Mouse (Mus musculus): ENCODE data around the gene Noc3l. TPM values are rescaled to one million over a fixed set of nuclear protein-coding genes. Genes with fewer than 3 reads are reported as not detected.

The Noc3l gene
- polyA plus RNA-seq, 2 experiments: 4.0 to 5.1 TPM

- Histone ChIP-seq H3K9ac (replicated peaks) (peak overlapping the region; percentile 91), H3K9me3 (ENCODE audit: control insufficient read depth, low read length) (no peaks in the 10 kb centered on the region), H3K4me2 (ENCODE audit: low read depth) (peak overlapping the region; percentile 96), H3K27me3 (ENCODE audit: control insufficient read depth, insufficient read depth, low read length) (no peaks in the 10 kb centered on the region), H3K36me3 (replicated peaks; ENCODE audit: control insufficient read depth, insufficient read depth, low read depth) (peaks cover 10% of the 10 kb centered on the region), H3K4me3 (ENCODE audit: insufficient read depth in 1 of 2, low read depth in 2 of 2, low read length in 2 of 2) (peak overlapping the region; percentile 91 to 92), H3K27ac (peak overlapping the region; percentile 98), H3K4me1 (replicated peaks; ENCODE audit: control insufficient read depth in 2 of 2, insufficient read depth in 2 of 2, low read length in 1 of 2) (peaks cover 18 to 26% of the 10 kb centered on the region in 2 experiments)
- 4% methylated on average over 16 of the region's 16 CpGs for WGBS (ENCODE audit: insufficient replicate concordance)
- peak; percentile 56; the same call in 1 of the 2 replicates for ATAC-seq (ENCODE audit: insufficient read depth)
- TF ChIP-seq EP300 (IDR thresholded peaks at IDR 0.05; ENCODE audit: low read depth) (no peak), CTCF (IDR thresholded peaks at IDR 0.05; ENCODE audit: low read depth) (no peak)
- DNase-seq (ENCODE audit: low read depth in 3 of 3, low spot score in 3 of 3): no peak
These were observed 378 bp upstream of the Noc3l start for GRCm38 (mm10) chr19:38819427-38819802.

DNA sequence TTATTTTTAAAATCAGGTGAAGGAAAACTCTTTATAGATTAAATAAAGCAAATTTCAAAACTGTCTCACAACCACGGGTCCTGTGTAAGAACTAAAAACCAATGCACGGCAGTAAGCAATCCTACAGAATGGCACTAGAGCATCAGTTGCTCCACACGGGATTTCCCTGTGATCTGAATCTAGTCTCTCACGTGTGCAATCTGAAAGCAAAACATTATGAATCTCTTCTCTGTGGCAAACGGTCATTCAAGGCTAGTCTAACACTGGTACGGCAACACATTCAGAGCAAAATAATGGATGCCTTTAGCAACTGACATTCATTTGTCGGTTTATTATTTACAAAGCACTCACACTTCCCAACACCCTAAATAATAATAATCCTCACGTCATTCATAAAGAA, 846 bp downstream of the Noc3l start:
- no peak for DNase-seq (ENCODE audit: low read depth in 3 of 3, low spot score in 3 of 3)
- WGBS (ENCODE audit: insufficient replicate concordance): 19% methylated on average over 8 of the region's 8 CpGs
- Histone ChIP-seq H3K4me1 (replicated peaks; ENCODE audit: control insufficient read depth in 2 of 2, insufficient read depth in 2 of 2, low read length in 1 of 2) (peaks cover 18 to 26% of the 10 kb centered on the region in 2 experiments), H3K27me3 (ENCODE audit: control insufficient read depth, insufficient read depth, low read length) (no peaks in the 10 kb centered on the region), H3K27ac (no peak overlapping the region), H3K9me3 (ENCODE audit: control insufficient read depth, low read length) (no peaks in the 10 kb centered on the region), H3K4me3 (ENCODE audit: insufficient read depth in 1 of 2, low read depth in 2 of 2, low read length in 2 of 2) (peak overlapping the region; percentile 91 to 92), H3K36me3 (replicated peaks; ENCODE audit: control insufficient read depth, insufficient read depth, low read depth) (peaks cover 17% of the 10 kb centered on the region), H3K9ac (replicated peaks) (peak overlapping the region; percentile 91), H3K4me2 (ENCODE audit: low read depth) (peak overlapping the region; percentile 96)
- TF ChIP-seq EP300 (IDR thresholded peaks at IDR 0.05; ENCODE audit: low read depth): no peak
- no peak for TF ChIP-seq CTCF (IDR thresholded peaks at IDR 0.05; ENCODE audit: low read depth)
- ATAC-seq (ENCODE audit: insufficient read depth): no peak

GRCm38 (mm10) chr19:38798801-38799200, 20.2 kb downstream of the Noc3l start:
- no peak overlapping the region for H3K27ac ChIP-seq
- ATAC-seq (ENCODE audit: insufficient read depth): no peak
- H3K9me3 ChIP-seq (ENCODE audit: control insufficient read depth, low read length): no peaks in the 10 kb centered on the region
- H3K9ac ChIP-seq (replicated peaks): no peak overlapping the region
- no peak overlapping the region for H3K4me3 ChIP-seq (ENCODE audit: insufficient read depth in 1 of 2, low read depth in 2 of 2, low read length in 2 of 2)
- no peak for DNase-seq (ENCODE audit: low read depth in 3 of 3, low spot score in 3 of 3)
- no peak overlapping the region for H3K4me2 ChIP-seq (ENCODE audit: low read depth)
- 85% methylated on average over 6 of the region's 6 CpGs for WGBS (ENCODE audit: insufficient replicate concordance)
- no peaks in the 10 kb centered on the region for H3K27me3 ChIP-seq (ENCODE audit: control insufficient read depth, insufficient read depth, low read length)
- H3K4me1 ChIP-seq (replicated peaks; ENCODE audit: control insufficient read depth in 2 of 2, insufficient read depth in 2 of 2, low read length in 1 of 2): no peaks in the 10 kb centered on the region
- peaks cover 34% of the 10 kb centered on the region for H3K36me3 ChIP-seq (replicated peaks; ENCODE audit: control insufficient read depth, insufficient read depth, low read depth)
- TF ChIP-seq CTCF (IDR thresholded peaks at IDR 0.05; ENCODE audit: low read depth) (no peak), EP300 (IDR thresholded peaks at IDR 0.05; ENCODE audit: low read depth) (no peak)

- H3K27me3 ChIP-seq (ENCODE audit: control insufficient read depth, insufficient read depth, low read length): no peaks in the 10 kb centered on the region
- no peak for DNase-seq (ENCODE audit: low read depth in 3 of 3, low spot score in 3 of 3)
- H3K27ac ChIP-seq: no peak overlapping the region
- no peaks in the 10 kb centered on the region for H3K9me3 ChIP-seq (ENCODE audit: control insufficient read depth, low read length)
- H3K4me3 ChIP-seq (ENCODE audit: insufficient read depth in 1 of 2, low read depth in 2 of 2, low read length in 2 of 2): no peak overlapping the region
- no peak overlapping the region for H3K4me2 ChIP-seq (ENCODE audit: low read depth)
- no peaks in the 10 kb centered on the region for H3K4me1 ChIP-seq (replicated peaks; ENCODE audit: control insufficient read depth in 2 of 2, insufficient read depth in 2 of 2, low read length in 1 of 2)
- 83% methylated on average over 1 of the region's 1 CpGs for WGBS (ENCODE audit: insufficient replicate concordance)
- peaks cover 32% of the 10 kb centered on the region for H3K36me3 ChIP-seq (replicated peaks; ENCODE audit: control insufficient read depth, insufficient read depth, low read depth)
- ATAC-seq (ENCODE audit: insufficient read depth): no peak
- TF ChIP-seq CTCF (IDR thresholded peaks at IDR 0.05; ENCODE audit: low read depth) (no peak), EP300 (IDR thresholded peaks at IDR 0.05; ENCODE audit: low read depth) (no peak)
- no peak overlapping the region for H3K9ac ChIP-seq (replicated peaks)
These were observed 20.7 kb downstream of the Noc3l start for GRCm38 (mm10) chr19:38798291-38798690.

- H3K9ac ChIP-seq (replicated peaks): no peak overlapping the region
- H3K27ac ChIP-seq: no peak overlapping the region
- H3K36me3 ChIP-seq (replicated peaks; ENCODE audit: control insufficient read depth, insufficient read depth, low read depth): peaks cover 37% of the 10 kb centered on the region
- 75% methylated on average over 5 of the region's 5 CpGs for WGBS (ENCODE audit: insufficient replicate concordance)
- no peaks in the 10 kb centered on the region for H3K9me3 ChIP-seq (ENCODE audit: control insufficient read depth, low read length)
- H3K27me3 ChIP-seq (ENCODE audit: control insufficient read depth, insufficient read depth, low read length): no peaks in the 10 kb centered on the region
- no peak for TF ChIP-seq CTCF (IDR thresholded peaks at IDR 0.05; ENCODE audit: low read depth)
- TF ChIP-seq EP300 (IDR thresholded peaks at IDR 0.05; ENCODE audit: low read depth): no peak
- no peak overlapping the region for H3K4me2 ChIP-seq (ENCODE audit: low read depth)
- no peak for ATAC-seq (ENCODE audit: insufficient read depth)
- no peaks in the 10 kb centered on the region for H3K4me1 ChIP-seq (replicated peaks; ENCODE audit: control insufficient read depth in 2 of 2, insufficient read depth in 2 of 2, low read length in 1 of 2)
- no peak overlapping the region for H3K4me3 ChIP-seq (ENCODE audit: insufficient read depth in 1 of 2, low read depth in 2 of 2, low read length in 2 of 2)
- DNase-seq (ENCODE audit: low read depth in 3 of 3, low spot score in 3 of 3): no peak
These were observed 22.5 kb downstream of the Noc3l start for GRCm38 (mm10) chr19:38796546-38796945.
